Mouse (Mus musculus) urinary bladder, postnatal 14 days (tissue): ENCODE measurements around the gene Adprhl1.

Experiments used
- DNase-seq: peaks from one replicate; pipeline ENCODE4 v3.0.0; 2021; ENCODE audit warnings: low spot score

The Adprhl1 gene

DNA sequence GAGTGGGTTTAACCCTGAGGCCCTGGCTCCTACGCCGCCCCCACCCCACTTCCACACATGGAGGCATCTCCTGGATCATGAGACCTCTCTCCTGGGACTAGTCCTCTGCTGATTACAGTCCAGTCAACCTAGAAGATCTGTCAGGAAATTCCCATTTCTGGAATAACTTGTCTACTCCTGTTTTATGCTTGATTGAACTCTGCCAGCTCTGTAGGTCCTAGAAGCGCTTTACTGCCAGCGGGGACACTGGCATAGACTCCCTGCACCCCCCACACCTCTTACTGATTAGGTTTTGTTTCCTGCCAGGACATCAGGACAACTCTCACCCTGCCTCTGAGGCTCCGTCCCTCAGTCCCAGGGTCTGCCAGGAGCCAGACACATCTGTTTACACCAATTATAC is 56.5 kb downstream of the Adprhl1 start:
- no peak for DNase-seq

DNA sequence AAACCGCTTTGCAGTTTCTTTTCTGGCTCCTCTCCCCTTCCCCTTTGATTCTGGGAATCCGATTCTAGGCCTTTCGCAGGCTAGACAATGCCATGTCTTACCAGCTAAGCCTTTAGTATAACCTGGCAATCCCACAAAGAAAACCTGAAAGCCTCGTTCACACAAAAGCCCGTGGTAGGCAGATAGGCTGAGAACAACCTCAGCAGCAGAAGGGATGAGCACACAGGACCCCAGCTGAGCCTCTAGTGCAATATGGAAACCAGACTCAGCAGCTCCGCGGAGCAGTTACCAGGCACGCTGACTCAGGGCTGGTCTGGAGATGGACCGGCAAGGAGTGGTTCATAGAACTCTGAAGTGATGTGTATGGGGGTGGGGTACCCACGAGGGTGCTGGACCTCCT is 59.1 kb downstream of the Adprhl1 start:
- no peak for DNase-seq

DNA sequence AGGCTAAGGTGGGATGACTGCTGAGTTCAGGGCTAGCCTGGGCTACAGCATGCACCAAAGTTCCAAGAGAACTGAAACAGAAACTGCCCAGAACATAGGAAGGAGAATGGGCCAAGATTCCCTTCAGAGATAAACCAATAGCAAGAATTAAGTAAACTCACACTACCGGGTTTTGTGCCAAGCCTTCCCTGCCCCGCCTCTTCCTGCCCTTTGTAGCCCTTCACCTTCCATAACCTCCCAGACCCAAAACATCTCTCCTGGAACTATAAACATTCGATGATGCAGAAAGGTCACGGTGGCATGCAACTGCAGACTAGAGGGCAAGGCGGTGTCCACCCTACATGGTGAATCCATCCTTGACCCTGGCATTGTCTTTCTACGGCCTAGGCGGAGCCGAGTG is 63.7 kb downstream of the Adprhl1 start:
- no peak for DNase-seq

DNA sequence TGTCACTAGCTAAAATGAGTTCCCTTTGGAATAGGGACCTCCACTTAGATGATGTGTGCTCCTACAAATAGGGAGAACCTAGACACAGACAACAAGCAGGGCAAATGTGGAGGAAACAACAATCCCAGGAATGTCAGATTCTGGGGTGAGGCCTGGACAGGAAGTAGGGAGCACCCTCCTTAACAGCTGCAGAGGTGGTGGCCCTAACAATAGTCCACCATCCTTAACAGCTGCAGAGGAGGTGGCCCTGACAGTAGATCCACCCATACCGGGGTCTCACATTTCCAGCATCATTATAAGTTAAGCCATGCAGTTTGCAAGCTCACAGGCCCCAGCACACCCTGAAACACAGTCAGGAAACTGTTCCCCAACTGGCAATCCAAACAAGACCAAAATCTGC is 65.1 kb downstream of the Adprhl1 start:
- DNase-seq, result no peak

GRCm38 (mm10) chr8:13188052-13188555 is 65.9 kb downstream of the Adprhl1 start:
- DNase-seq, result no peak

GRCm38 (mm10) chr8:13187638-13188037 is 66.3 kb downstream of the Adprhl1 start:
- DNase-seq, result no peak

- DNase-seq, result no peak
Observed at GRCm38 (mm10) chr8:13187229-13187628, 66.7 kb downstream of the Adprhl1 start.

GRCm38 (mm10) chr8:13186819-13187218 is 67.1 kb downstream of the Adprhl1 start:
- DNase-seq, result no peak

- no peak for DNase-seq
Observed at GRCm38 (mm10) chr8:13181691-13181976, 72.3 kb downstream of the Adprhl1 start.

DNA sequence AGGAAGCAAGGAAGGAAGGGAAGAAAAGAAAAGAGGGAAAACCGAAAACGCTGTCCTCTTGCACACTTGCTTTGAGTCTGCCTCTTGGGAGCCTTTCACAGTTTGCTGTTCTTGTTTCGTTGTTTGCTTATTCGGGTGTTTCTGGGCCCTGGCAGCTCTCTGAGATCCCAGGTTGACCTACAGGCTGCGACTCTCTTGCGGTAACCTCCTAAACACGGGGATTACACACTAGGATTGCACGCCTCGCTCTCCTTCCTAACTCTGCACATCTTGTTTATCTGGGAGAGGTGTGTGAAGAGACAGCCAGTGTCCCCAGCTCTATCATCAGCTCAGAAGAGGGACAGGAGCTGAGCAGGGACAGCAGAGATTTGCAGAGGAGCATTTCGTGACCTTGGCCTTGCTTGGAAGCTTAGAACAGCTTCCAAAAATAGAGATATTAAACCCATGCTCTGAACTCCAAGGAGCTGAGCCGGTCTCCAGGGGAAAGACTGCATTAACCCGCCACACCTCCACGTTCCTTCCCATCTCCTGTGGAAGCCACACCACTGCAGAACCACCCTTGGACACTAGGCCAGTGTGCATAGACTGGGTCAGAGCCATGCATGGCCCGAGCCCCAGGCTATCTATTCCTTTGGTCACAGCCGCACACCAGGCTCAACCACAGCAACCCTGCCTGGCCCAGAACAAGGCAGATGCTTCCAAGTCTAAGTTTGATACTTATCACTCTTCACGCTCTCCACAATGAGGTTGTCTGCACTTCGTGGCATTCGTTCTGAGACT is 72.9 kb downstream of the Adprhl1 start:
- DNase-seq, result no peak

GRCm38 (mm10) chr8:13180408-13180807 is 73.6 kb downstream of the Adprhl1 start:
- DNase-seq, result no peak

DNA sequence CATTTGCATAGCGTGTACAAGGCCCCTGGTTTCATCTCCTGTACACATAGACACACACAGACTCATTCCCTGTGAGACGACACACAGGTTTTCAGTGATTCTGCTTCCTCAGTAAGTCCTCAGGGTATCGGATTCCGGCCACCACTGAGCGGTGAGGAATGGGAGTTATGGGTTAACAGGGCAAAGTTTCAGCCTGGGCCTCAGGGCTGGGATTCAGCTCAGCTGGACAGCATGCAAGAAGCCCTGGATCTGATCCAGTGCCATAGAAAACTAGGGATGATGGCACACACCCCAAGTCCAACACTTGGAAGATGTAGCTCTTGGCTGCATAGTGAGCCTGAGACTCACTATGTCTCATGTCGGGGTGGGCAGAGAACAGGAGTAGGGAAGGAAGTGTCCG is 74.0 kb downstream of the Adprhl1 start:
- DNase-seq, result no peak

DNA sequence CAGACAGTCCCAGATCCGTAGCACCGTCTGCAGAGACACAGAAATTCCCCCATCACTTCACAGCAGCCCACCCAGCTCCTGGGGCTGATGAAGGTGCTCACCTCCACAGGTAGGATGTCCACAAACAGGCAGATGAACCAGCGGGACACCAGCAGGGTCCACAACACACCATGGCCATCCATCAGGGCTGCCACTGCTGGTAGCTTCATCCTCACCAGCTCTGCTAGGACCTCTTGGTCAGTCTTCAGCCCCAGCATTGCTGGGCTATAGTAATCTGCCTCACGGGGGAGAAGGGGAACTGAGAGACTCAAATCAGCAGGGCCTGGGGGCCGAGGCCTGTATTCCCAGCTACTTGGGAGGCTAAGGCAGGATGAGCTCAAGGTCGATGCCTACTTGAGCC is 74.5 kb downstream of the Adprhl1 start:
- DNase-seq, result no peak

- DNase-seq, result no peak
Observed at GRCm38 (mm10) chr8:13178137-13178536, 75.8 kb downstream of the Adprhl1 start.

- no peak for DNase-seq
Observed at GRCm38 (mm10) chr8:13177173-13177852, 76.6 kb downstream of the Adprhl1 start.

GRCm38 (mm10) chr8:13175650-13176049 is 78.3 kb downstream of the Adprhl1 start:
- no peak for DNase-seq

DNA sequence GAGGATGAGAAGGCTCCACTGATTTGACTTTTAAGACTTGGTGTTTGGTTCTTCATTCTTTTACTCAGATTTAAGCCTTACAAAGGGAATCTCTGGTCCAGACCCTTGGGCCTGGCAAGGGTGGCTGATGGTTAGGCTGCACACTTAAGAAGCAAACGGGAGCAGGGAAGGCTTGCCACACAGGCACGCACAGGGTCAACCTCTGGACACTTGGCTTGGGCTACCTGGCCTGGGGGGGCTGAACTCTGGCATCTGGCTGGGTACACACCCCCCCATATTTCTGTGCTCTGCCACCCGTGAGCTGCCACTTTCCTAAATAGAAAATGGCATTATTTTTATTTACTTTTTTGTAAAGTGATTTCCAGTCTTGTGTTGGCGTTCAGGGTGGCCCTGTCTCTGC is 79.2 kb downstream of the Adprhl1 start:
- DNase-seq, result no peak

- DNase-seq, result no peak
Observed at GRCm38 (mm10) chr8:13174305-13174704, 79.7 kb downstream of the Adprhl1 start.
